Mouse (Mus musculus) kidney, embryonic 15.5 days (tissue): ENCODE measurements around the gene Zfp691. TPM values are rescaled to one million over a fixed set of nuclear protein-coding genes. Genes with fewer than 3 reads are reported as not detected.

Source experiments
- microRNA counts: library from miRNA; unstranded; fragments of <30 nt; microRNA quantifications from one replicate; lab custom pipeline; 2016
- microRNA-seq: library from miRNA; unstranded; fragments of <30 nt; microRNA quantifications from one replicate; pipeline ENCODE4, GENCODE M21; 2016
- polyA plus RNA-seq: library from polyadenylated mRNA; unstranded; fragments of >200 nt; fragmentation: Nextera tagmentation; extraction: Ambion mirVana; gene quantifications from 2 replicates; pipeline ENCODE4 v1.2.1, GENCODE M21; 2015

The Zfp691 gene
- polyA plus RNA-seq, 1 experiment from 2014 or later = 9.6 TPM

MicroRNAs encoded within 50 kb of the gene (microRNA counts, 519-probe panel; counts per million panel counts)
- microRNA mmu-miR-1957 (lab: Ali Mortazavi, UCI) = 2,042 counts per million, percentile 18 among the panel's probes with 10 or more counts

Small RNA genes lying within 50 kb of the gene (microRNA-seq; reads per million reads assigned to microRNA genes)
- not detected for gene Mir1957a

Other genes with a start within 250 kb of the Zfp691 start
- gene Olfr1328, start 235.6 kb downstream of the Zfp691 start, polyA plus RNA-seq = not detected in 2 replicates
- not detected in 2 replicates for gene Lao1, start 212.6 kb downstream of the Zfp691 start, polyA plus RNA-seq
- gene Slc2a1, start 65.5 kb downstream of the Zfp691 start, polyA plus RNA-seq = 78.5 and 91.6 TPM in 2 replicates
- gene Ermap, start 15.8 kb upstream of the Zfp691 start, polyA plus RNA-seq = 2.9 and 6.3 TPM in 2 replicates
- gene Svbp, start 21.1 kb upstream of the Zfp691 start, polyA plus RNA-seq = 135 and 141 TPM in 2 replicates
- 0.19 TPM in 1 of 2 replicates, not detected in the other for gene Tmem269, start 44.0 kb upstream of the Zfp691 start, polyA plus RNA-seq
- 35.4 and 35.6 TPM in 2 replicates for gene AU022252, start 58.5 kb upstream of the Zfp691 start, polyA plus RNA-seq
- 33.3 and 37.7 TPM in 2 replicates for gene P3h1, start 58.7 kb upstream of the Zfp691 start, polyA plus RNA-seq
- 13.3 TPM in 2 replicates for gene Cldn19, start 81.2 kb upstream of the Zfp691 start, polyA plus RNA-seq
- gene Ybx1, start 120.4 kb upstream of the Zfp691 start, polyA plus RNA-seq = 680 and 703 TPM in 2 replicates
- gene Ppih, start 146.4 kb upstream of the Zfp691 start, polyA plus RNA-seq = 102 and 115 TPM in 2 replicates
- gene Ccdc30, start 241.3 kb upstream of the Zfp691 start, polyA plus RNA-seq = 6.6 and 6.8 TPM in 2 replicates
- 41.6 and 44.1 TPM in 2 replicates for gene Ppcs, start 248.2 kb upstream of the Zfp691 start, polyA plus RNA-seq
- 0.44 and 0.51 TPM in 2 replicates for gene Zmynd12, start 248.6 kb upstream of the Zfp691 start, polyA plus RNA-seq